Mouse (Mus musculus) liver, embryonic 12.5 days (tissue): ENCODE data around the gene Gm42715. TPM values are rescaled to one million over a fixed set of nuclear protein-coding genes. Genes with fewer than 3 reads are reported as not detected.

Experiments used
- ATAC-seq: fragments of 200-750 bp; cut with Nextera tagmentation; 2 replicates; pipeline ENCODE4 v1.8.0; 2017; ENCODE audit warnings: moderate number of reproducible peaks, mild to moderate bottlenecking, moderate library complexity
- H3K27ac ChIP-seq: fragments of 300-500 bp; sonication (generic); 2 replicates; pipeline ENCODE4 v1.5.1; 2016; ENCODE audit warnings: mild to moderate bottlenecking
- H3K27me3 ChIP-seq: fragments of 300-500 bp; sonication (generic); replicated peaks from 2 replicates; pipeline ENCODE4 v1.6.1; 2016; ENCODE audit warnings: mild to moderate bottlenecking, moderate library complexity
- H3K36me3 ChIP-seq: fragments of 300-500 bp; sonication (generic); 2 replicates; pipeline ENCODE4 v1.6.1; 2016; ENCODE audit warnings: mild to moderate bottlenecking, moderate library complexity
- H3K4me1 ChIP-seq: fragments of 300-500 bp; sonication (generic); 2 replicates; pipeline ENCODE4 v1.6.1; 2016
- H3K4me2 ChIP-seq: fragments of 300-500 bp; sonication (generic); 2 replicates; pipeline ENCODE4 v1.6.1; 2016; ENCODE audit warnings: mild to moderate bottlenecking, moderate library complexity
- H3K4me3 ChIP-seq: fragments of 300-500 bp; sonication (generic); 2 replicates; pipeline ENCODE4 v1.5.1; 2016; ENCODE audit warnings: mild to moderate bottlenecking, moderate library complexity
- H3K9ac ChIP-seq: fragments of 300-500 bp; sonication (generic); 2 replicates; pipeline ENCODE4 v1.6.1; 2016; ENCODE audit warnings: mild to moderate bottlenecking, moderate library complexity
- H3K9me3 ChIP-seq: fragments of 300-500 bp; sonication (generic); replicated peaks from 2 replicates; pipeline ENCODE4 v1.6.1; 2016; ENCODE audit warnings: mild to moderate bottlenecking, moderate library complexity
- WGBS: fragments of 180-500 bp; shearing (Covaris S2); methylation state at CpG from one replicate; pipeline ENCODE4 v1.1.7; 2016; ENCODE audit not compliant: insufficient replicate concordance; 5-methylcytosine and 5-hydroxymethylcytosine counted together
- microRNA-seq: library from miRNA; unstranded; fragments of <30 nt; microRNA quantifications from one replicate; pipeline ENCODE4, GENCODE M21; 2017
- polyA plus RNA-seq: library from polyadenylated mRNA; unstranded; fragments of >200 nt; fragmentation: Nextera tagmentation; extraction: Ambion mirVana; gene quantifications from 2 replicates; pipeline ENCODE4 v1.2.1, GENCODE M21; 2016

The Gm42715 gene
- polyA plus RNA-seq, 1 experiment from 2014 or later = 8.8 TPM

GRCm38 (mm10) chr7:127614091-127614490 lies 94.7 kb downstream of the Gm42715 start:
- Histone ChIP-seq H3K9ac (peak overlapping the region; percentile 90), H3K9me3 (0 out of 2 replicates have a peak, but pooled peaks cover 10% of the 10 kb centered on the region), H3K4me3 (peak overlapping the region; percentile 79), H3K4me1 (peaks cover 27% of the 10 kb centered on the region), H3K4me2 (peak overlapping the region; percentile 92), H3K36me3 (peaks cover 38% of the 10 kb centered on the region), H3K27me3 (0 out of 2 replicates have a peak, but pooled peaks cover 7% of the 10 kb centered on the region), H3K27ac (no peak overlapping the region)
- 41% methylated on average over 8 of the region's 8 CpGs for WGBS
- peak; percentile 7; the same call in 1 of the 2 replicates for ATAC-seq

GRCm38 (mm10) chr7:127614511-127614890 lies 95.1 kb downstream of the Gm42715 start:
- WGBS = 2% methylated on average over 27 of the region's 44 CpGs
- H3K9me3 ChIP-seq = 0 out of 2 replicates have a peak, but pooled peaks cover 10% of the 10 kb centered on the region
- peak overlapping the region; percentile 65 for H3K27ac ChIP-seq
- peak overlapping the region; percentile 79 for H3K4me3 ChIP-seq
- H3K9ac ChIP-seq = peak overlapping the region; percentile 90
- peak overlapping the region; percentile 92 for H3K4me2 ChIP-seq
- H3K27me3 ChIP-seq = 0 out of 2 replicates have a peak, but pooled peaks cover 7% of the 10 kb centered on the region
- ATAC-seq = peak; percentile 61
- peaks cover 34% of the 10 kb centered on the region for H3K36me3 ChIP-seq
- H3K4me1 ChIP-seq = peaks cover 27% of the 10 kb centered on the region

- Histone ChIP-seq H3K27me3 (0 out of 2 replicates have a peak, but pooled peaks cover 7% of the 10 kb centered on the region), H3K4me1 (peaks cover 27% of the 10 kb centered on the region), H3K9ac (peak within 1 kb of the TSS; percentile 90), H3K9me3 (0 out of 2 replicates have a peak, but pooled peaks cover 10% of the 10 kb centered on the region), H3K27ac (peak within 1 kb of the TSS; percentile 65), H3K36me3 (peaks cover 28% of the 10 kb centered on the region), H3K4me3 (peak within 1 kb of the TSS; percentile 79), H3K4me2 (peak within 1 kb of the TSS; percentile 92)
- WGBS = under 1% methylated on average over 37 of the region's 50 CpGs
- ATAC-seq = peak; percentile 67
Observed at GRCm38 (mm10) chr7:127614891-127615843, 95.8 kb downstream of the Gm42715 start, which contains the start of gene Zfp629. Gene Zfp629, minus strand, starts transcription at chr7:127615797.

- Histone ChIP-seq H3K4me3 (no peak overlapping the region), H3K9ac (no peak overlapping the region), H3K4me1 (peaks cover 27% of the 10 kb centered on the region), H3K27ac (no peak overlapping the region), H3K27me3 (0 out of 2 replicates have a peak, but pooled peaks cover 7% of the 10 kb centered on the region), H3K36me3 (peaks cover 16% of the 10 kb centered on the region), H3K9me3 (0 out of 2 replicates have a peak, but pooled peaks cover 5% of the 10 kb centered on the region), H3K4me2 (no peak overlapping the region)
- no peak for ATAC-seq
- 58% methylated on average over 1 of the region's 1 CpGs for WGBS
Observed at GRCm38 (mm10) chr7:127616336-127616735, 97.0 kb downstream of the Gm42715 start.

Small RNAs within 50 kb of the gene (microRNA-seq; reads per million reads assigned to microRNA genes)
- gene Gm47278 (not detected), gene Mir7060 (not detected)

Other genes starting within 250 kb of the Gm42715 start
- 170 and 172 TPM in 2 replicates for gene Sephs2, start 245.5 kb upstream of the Gm42715 start, polyA plus RNA-seq
- 6.0 and 6.3 TPM in 2 replicates for gene Itgal, start 223.3 kb upstream of the Gm42715 start, polyA plus RNA-seq
- gene Zfp768, start 174.0 kb upstream of the Gm42715 start, polyA plus RNA-seq = 4.8 and 5.2 TPM in 2 replicates
- 3.9 and 4.1 TPM in 2 replicates for gene Zfp747, start 143.5 kb upstream of the Gm42715 start, polyA plus RNA-seq
- gene 9130019O22Rik, start 132.4 kb upstream of the Gm42715 start, polyA plus RNA-seq = 2.1 and 2.4 TPM in 2 replicates
- gene E430018J23Rik, start 126.0 kb upstream of the Gm42715 start, polyA plus RNA-seq = 1.7 and 1.8 TPM in 2 replicates
- 2.4 and 2.5 TPM in 2 replicates for gene Zfp764, start 112.8 kb upstream of the Gm42715 start, polyA plus RNA-seq
- gene Zfp688, start 97.5 kb upstream of the Gm42715 start, polyA plus RNA-seq = 11.0 and 11.6 TPM in 2 replicates
- gene Zfp689, start 70.4 kb upstream of the Gm42715 start, polyA plus RNA-seq = 3.1 and 3.3 TPM in 2 replicates
- 29.6 and 31.0 TPM in 2 replicates for gene Prr14, start 60.0 kb upstream of the Gm42715 start, polyA plus RNA-seq
- 6.9 and 8.1 TPM in 2 replicates for gene Fbrs, start 40.4 kb upstream of the Gm42715 start, polyA plus RNA-seq
- 38.2 and 38.8 TPM in 2 replicates for gene Srcap, start 7.6 kb upstream of the Gm42715 start, polyA plus RNA-seq
- 1.7 and 2.9 TPM in 2 replicates for gene Tmem265, start 41.8 kb downstream of the Gm42715 start, polyA plus RNA-seq
- 23.1 and 26.7 TPM in 2 replicates for gene Phkg2, start 53.8 kb downstream of the Gm42715 start, polyA plus RNA-seq
- 7.9 and 8.8 TPM in 2 replicates for gene Ccdc189, start 69.0 kb downstream of the Gm42715 start, polyA plus RNA-seq
- 36.3 and 36.9 TPM in 2 replicates for gene Rnf40, start 69.2 kb downstream of the Gm42715 start, polyA plus RNA-seq
- gene Zfp629, start 96.2 kb downstream of the Gm42715 start, polyA plus RNA-seq = 3.3 and 3.8 TPM in 2 replicates
- gene Bcl7c, start 189.3 kb downstream of the Gm42715 start, polyA plus RNA-seq = 40.6 and 43.6 TPM in 2 replicates
- 3.6 and 4.6 TPM in 2 replicates for gene Ctf1, start 193.2 kb downstream of the Gm42715 start, polyA plus RNA-seq
- 0.13 and 0.26 TPM in 2 replicates for gene Ctf2, start 212.6 kb downstream of the Gm42715 start, polyA plus RNA-seq
- gene Fbxl19, start 225.0 kb downstream of the Gm42715 start, polyA plus RNA-seq = 3.7 TPM in 2 replicates